Mouse (Mus musculus): ENCODE results near the gene Prpf19.

DNA sequence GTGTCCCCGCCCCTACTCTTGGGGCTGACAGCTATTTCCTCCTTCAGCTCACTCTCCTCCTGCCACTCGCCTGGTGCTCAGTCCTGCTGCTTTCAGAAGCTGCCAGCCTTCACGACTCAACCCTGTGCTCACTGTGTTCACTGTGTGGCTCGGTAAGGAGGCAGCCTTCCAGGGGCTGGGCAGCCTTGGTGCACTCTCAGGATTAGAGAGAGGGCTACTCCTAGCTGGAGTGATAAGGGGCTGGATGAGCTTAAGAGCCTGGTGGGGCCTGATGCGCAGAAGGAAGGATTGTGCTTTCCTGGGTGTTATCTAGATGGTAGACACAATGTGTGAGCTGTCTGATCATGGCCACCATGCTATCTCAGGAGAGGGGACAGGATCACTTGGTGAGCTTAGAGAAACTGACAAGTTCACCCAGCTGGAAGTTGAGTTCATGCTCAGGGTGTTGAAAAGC is 42.1 kb downstream of the Prpf19 start, which contains the start of gene Ptgdr2:
- no peak for TF ChIP-seq CTCF (conservative IDR thresholded peaks at IDR 0.05; ENCODE audit: insufficient read depth, insufficient read length, low read depth, low read length)
- no peak for TF ChIP-seq POLR2A (IDR thresholded peaks at IDR 0.05; ENCODE audit: low read depth, low read length)
